ENCODE assay signal across 8 mouse cellular contexts in genomic region chr9:51977439-51978000, GRCm38 (mm10). TPM values are rescaled to one million over a fixed set of nuclear protein-coding genes. Genes with fewer than 3 reads are reported as not detected.
DNase-seq lines count a peak whose midpoint lies in the region; ATAC-seq and TF ChIP-seq lines count a peak whose summit lies in the region.

No protein-coding gene starts in this region.

- WGBS in hindbrain, postnatal 0 days, result 42% methylated on average over 5 of the region's 5 CpGs

- peak; percentile 96 for TF ChIP-seq CTCF in gastrocnemius, adult 2 months (IDR thresholded peaks at IDR 0.05)
- TF ChIP-seq CTCF in hindbrain, postnatal 0 days (IDR thresholded peaks at IDR 0.05; ENCODE audit: low read depth), result peak; percentile 84

- no peak overlapping the region for H3K4me3 ChIP-seq in gastrocnemius, adult 2 months
- no peak overlapping the region for H3K4me3 ChIP-seq in hindbrain, postnatal 0 days (ENCODE audit: low read length)

- peak; percentile 61 for DNase-seq in WW6 (ENCODE audit: low read depth, low spot score)
- peak; percentile 75 to 85 for DNase-seq in cerebellum, postnatal 4 days (ENCODE audit: low spot score in 2 of 2)
- peak; percentile 91 for DNase-seq in gastrocnemius, adult 2 months
- peak; percentile 81 for DNase-seq in hindbrain, postnatal 0 days (ENCODE audit: low spot score)
- peak; percentile 83 to 85 for DNase-seq in left cerebral cortex, adult 18-20 months (ENCODE audit: low spot score in 2 of 2)
- peak; percentile 85 for DNase-seq in right cerebral cortex, postnatal 14 days
- DNase-seq in urinary bladder, postnatal 14 days (ENCODE audit: low spot score), result peak; percentile 84

- no peaks in the 10 kb centered on the region for H3K36me3 ChIP-seq in hindbrain, postnatal 0 days (ENCODE audit: insufficient read depth, low read length)

- H3K9me3 ChIP-seq in hindbrain, postnatal 0 days (ENCODE audit: low read length), result no peaks in the 10 kb centered on the region

- intact Hi-C loops in gastrocnemius, adult 2 months (cut with DNase I), result loop anchor here (1.0 to 2.0 kb wide), 2 partner anchors 121 to 309 kb away; no protein-coding TSS in a partner anchor

- H3K27me3 ChIP-seq in hindbrain, postnatal 0 days (ENCODE audit: insufficient read depth, low read length), result no peaks in the 10 kb centered on the region

- H3K9ac ChIP-seq in hindbrain, postnatal 0 days (replicated peaks; ENCODE audit: low read length), result no peak overlapping the region

- H3K4me1 ChIP-seq in hindbrain, postnatal 0 days (ENCODE audit: insufficient read depth, low read length), result no peaks in the 10 kb centered on the region

- H3K27ac ChIP-seq in gastrocnemius, adult 2 months, result peak overlapping the region; percentile 29; the same call in 1 of the 2 replicates
- no peak overlapping the region for H3K27ac ChIP-seq in hindbrain, postnatal 0 days

- peak; percentile 89 for ATAC-seq in hindbrain, postnatal 0 days
- peak; percentile 91 for ATAC-seq in megakaryocyte, adult 5-6 weeks (ENCODE audit: poor library complexity, severe bottlenecking)

- no peak overlapping the region for H3K4me2 ChIP-seq in hindbrain, postnatal 0 days (ENCODE audit: low read depth, low read length)

RNA-seq across cellular contexts. Expression of gene Fdx1, which starts 14.2 kb away (rescaled TPM):
- 10 to 100 TPM; 37.0 to 47.5 TPM for total RNA-seq in gastrocnemius, adult 2 months (2021)
- 13.2 and 18.9 TPM in 2 replicates for total RNA-seq in hindbrain, postnatal 0 days (2014; rRNA removed)
- 47.6 and 50.7 TPM in 2 replicates for polyA plus RNA-seq in hindbrain, postnatal 0 days (2015; fragmentation: Nextera tagmentation; extraction: Ambion mirVana)
- total RNA-seq in left cerebral cortex, adult 18-20 months (2021), result 10 to 100 TPM; 19.3 to 20.2 TPM
- 9.5 and 12.1 TPM in 2 replicates for total RNA-seq in megakaryocyte, adult 5-6 weeks (2015)
- 3.2 and 3.5 TPM in 2 replicates for total RNA-seq in megakaryocyte, adult 5-6 weeks (2017)
